Mouse (Mus musculus) MEL (cell line): Measurements from ENCODE around the gene Tlx2. TPM values are rescaled to one million over a fixed set of nuclear protein-coding genes. Genes with fewer than 3 reads are reported as not detected.

Source experiments
- DNase-seq: peaks from one replicate; pipeline ENCODE4 v3.0.0; 2011; ENCODE audit warnings: low read depth, low spot score
- H3K27ac ChIP-seq: 2 replicates; pipeline ENCODE4 v1.5.1; 2012; ENCODE audit warnings: low read depth, mild to moderate bottlenecking, control low read depth, low read length, moderate library complexity; ENCODE audit not compliant: control insufficient read depth
- H3K27me3 ChIP-seq, 2 experiments: fragments of 150-350 bp in 1 of 2; sonication (generic) in 1 of 2; 2 replicates each; pipeline ENCODE4 v1.6.1; 2012; ENCODE audit warnings: low read length in 2 of 2, mild to moderate bottlenecking in 2 of 2, improper control_type of control experiment in 1 of 2, moderate library complexity in 1 of 2; ENCODE audit not compliant: insufficient read depth in 2 of 2, control insufficient read depth in 1 of 2
- H3K36me3 ChIP-seq, 2 experiments: 2 replicates each; pipeline ENCODE4 v1.6.1; 2012 to 2014; ENCODE audit warnings: low read length in 2 of 2, improper control_type of control experiment in 1 of 2, inconsistent platforms in 1 of 2, mild to moderate bottlenecking in 1 of 2; ENCODE audit not compliant: insufficient read depth in 2 of 2, control insufficient read depth in 1 of 2
- H3K4me1 ChIP-seq, 2 experiments: fragments of 150-350 bp in 1 of 2; sonication (generic) in 1 of 2; 2 replicates each; pipeline ENCODE4 v1.6.1; 2012; ENCODE audit warnings: low read length in 2 of 2, improper control_type of control experiment in 1 of 2, mild to moderate bottlenecking in 1 of 2; ENCODE audit not compliant: insufficient read depth in 2 of 2, control insufficient read depth in 1 of 2
- H3K4me3 ChIP-seq, 2 experiments: fragments of 150-350 bp in 1 of 2; sonication (generic) in 1 of 2; 2 replicates each; pipeline ENCODE4 v1.5.1; 2012; ENCODE audit warnings: low read depth in 2 of 2, low read length in 2 of 2, mild to moderate bottlenecking in 2 of 2, moderate library complexity in 2 of 2, control low read depth in 1 of 2, improper control_type of control experiment in 1 of 2; ENCODE audit not compliant: control insufficient read depth in 1 of 2, insufficient read depth in 1 of 2
- H3K79me2 ChIP-seq: 2 replicates; pipeline ENCODE4 v1.6.1; 2012; ENCODE audit warnings: mild to moderate bottlenecking, low read length, moderate library complexity; ENCODE audit not compliant: control insufficient read depth, poor library complexity, insufficient read depth
- H3K9ac ChIP-seq: 2 replicates; pipeline ENCODE4 v1.6.1; 2012; ENCODE audit warnings: low read depth, mild to moderate bottlenecking, control low read depth, low read length, moderate library complexity; ENCODE audit not compliant: control insufficient read depth, poor library complexity, severe bottlenecking
- H3K9me3 ChIP-seq: fragments of 150-350 bp; sonication (generic); replicated peaks from 2 replicates; pipeline ENCODE4 v1.6.1; 2012; ENCODE audit warnings: mild to moderate bottlenecking, low read length, improper control_type of control experiment, moderate library complexity; ENCODE audit not compliant: insufficient read depth
- BHLHE40 ChIP-seq: IDR thresholded peaks from 2 replicates; pipeline ENCODE4 v1.6.1; 2012; ENCODE audit warnings: low read depth, mild to moderate bottlenecking, inconsistent platforms, low read length, improper control_type of control experiment, borderline replicate concordance
- GABPA ChIP-seq: IDR thresholded peaks from 2 replicates; pipeline ENCODE4 v1.6.1; 2012; ENCODE audit warnings: low read depth, mild to moderate bottlenecking, inconsistent platforms, low read length, improper control_type of control experiment, moderate library complexity
- GATA1 ChIP-seq: IDR thresholded peaks from 2 replicates; pipeline ENCODE4 v1.6.1; 2011; ENCODE audit warnings: low read depth, low read length, improper control_type of control experiment
- HCFC1 ChIP-seq: IDR thresholded peaks from 2 replicates; pipeline ENCODE4 v1.6.1; 2012; ENCODE audit warnings: low read depth, mild to moderate bottlenecking, inconsistent platforms, low read length, improper control_type of control experiment, moderate library complexity
- MAX ChIP-seq: IDR thresholded peaks from 2 replicates; pipeline ENCODE4 v1.6.1; 2011; ENCODE audit warnings: low read length, improper control_type of control experiment
- MAZ ChIP-seq: IDR thresholded peaks from 2 replicates; pipeline ENCODE4 v1.6.1; 2012; ENCODE audit warnings: low read depth, mild to moderate bottlenecking, inconsistent platforms, low read length, improper control_type of control experiment
- POLR2A ChIP-seq, 2 experiments: IDR thresholded peaks; 2 replicates each; pipeline ENCODE4 v1.6.1; 2011 to 2012; ENCODE audit warnings: low read length in 2 of 2, mild to moderate bottlenecking in 2 of 2, control low read depth in 1 of 2, improper control_type of control experiment in 1 of 2, low read depth in 1 of 2, moderate library complexity in 1 of 2; ENCODE audit not compliant: control insufficient read depth in 1 of 2, insufficient read depth in 1 of 2, poor library complexity in 1 of 2
- POLR2AphosphoS2 ChIP-seq: IDR thresholded peaks from 2 replicates; pipeline ENCODE4 v1.6.1; 2011; ENCODE audit warnings: low read length, improper control_type of control experiment
- SIN3A ChIP-seq: IDR thresholded peaks from 2 replicates; pipeline ENCODE4 v1.6.1; 2012; ENCODE audit warnings: low read length, improper control_type of control experiment, inconsistent platforms
- SMC3 ChIP-seq: IDR thresholded peaks from 2 replicates; pipeline ENCODE4 v1.6.1; 2011; ENCODE audit warnings: low read depth, low read length, improper control_type of control experiment
- TCF12 ChIP-seq: IDR thresholded peaks from 2 replicates; pipeline ENCODE4 v1.6.1; 2014; ENCODE audit warnings: low read depth, mild to moderate bottlenecking, inconsistent platforms, low read length, improper control_type of control experiment, moderate library complexity
- UBTF ChIP-seq: IDR thresholded peaks from 2 replicates; pipeline ENCODE4 v1.6.1; 2012; ENCODE audit warnings: low read depth, mild to moderate bottlenecking, inconsistent platforms, low read length, improper control_type of control experiment, moderate library complexity, borderline replicate concordance; ENCODE audit not compliant: insufficient read depth
- USF1 ChIP-seq: IDR thresholded peaks from 2 replicates; pipeline ENCODE4 v1.6.1; 2014; ENCODE audit warnings: low read depth, mild to moderate bottlenecking, inconsistent platforms, low read length, improper control_type of control experiment, moderate library complexity
- USF2 ChIP-seq, 2 experiments: IDR thresholded peaks; 2 replicates each; pipeline ENCODE4 v1.6.1; 2011 to 2012; ENCODE audit warnings: improper control_type of control experiment in 2 of 2, low read length in 2 of 2, borderline replicate concordance in 1 of 2, inconsistent platforms in 1 of 2, low read depth in 1 of 2, mild to moderate bottlenecking in 1 of 2; ENCODE audit not compliant: insufficient read depth in 1 of 2
- ZC3H11A ChIP-seq: IDR thresholded peaks from 2 replicates; pipeline ENCODE4 v1.6.1; 2012; ENCODE audit warnings: low read depth, mild to moderate bottlenecking, inconsistent platforms, low read length, improper control_type of control experiment
- ZKSCAN1 ChIP-seq: IDR thresholded peaks from 2 replicates; pipeline ENCODE4 v1.6.1; 2012; ENCODE audit warnings: low read depth, mild to moderate bottlenecking, inconsistent platforms, low read length, improper control_type of control experiment, moderate library complexity
- polyA plus RNA-seq, 2 experiments: library from polyadenylated mRNA; stranded (reverse) in 1 of 2; unstranded in 1 of 2; fragments of >175 nt in 1 of 2; fragments of >200 nt in 1 of 2; gene quantifications; 2 replicates each; pipeline versions ENCODE4 v1.2.1 to v1.2.4; 2012; ENCODE audit warnings: low replicate concordance in 2 of 2, low read depth in 1 of 2; ENCODE audit not compliant: insufficient read length in 2 of 2, insufficient read depth in 1 of 2, missing spikeins in 1 of 2
- total RNA-seq: library from RNA; depleted of rRNA; stranded (reverse); fragments of 300-350 nt; gene quantifications from 2 replicates; pipeline ENCODE4 v1.2.3, GENCODE M21; 2012

The Tlx2 gene
- total and polyA plus RNA-seq, 3 experiments = not detected

- Histone ChIP-seq H3K36me3 (peaks cover 0 to 20% of the 10 kb centered on the region in 2 experiments; a peak in 2 of 4 replicates), H3K9me3 (no peaks in the 10 kb centered on the region), H3K9ac (no peak overlapping the region), H3K79me2 (peaks cover 41% of the 10 kb centered on the region), H3K27ac (no peak overlapping the region), H3K27me3 (no peaks in the 10 kb centered on the region), H3K4me3 (no peak overlapping the region), H3K4me1 (peaks cover 0 to 22% of the 10 kb centered on the region in 2 experiments; a peak in 2 of 4 replicates)
- no peak for DNase-seq
- 0 out of 4 replicates have a peak, but pooled peaks have one; percentile 1 to 31 for TF ChIP-seq POLR2A (IDR thresholded peaks at IDR 0.05; ENCODE audit: control insufficient read depth in 1 of 2, insufficient read depth in 1 of 2, low read depth in 1 of 2, low read length in 2 of 2, poor library complexity in 1 of 2)
- TF ChIP-seq USF2 (IDR thresholded peaks at IDR 0.05; ENCODE audit: borderline replicate concordance in 1 of 2, insufficient read depth in 1 of 2, low read depth in 1 of 2, low read length in 2 of 2) = no peak
- no peak for TF ChIP-seq ZC3H11A
Measured at GRCm38 (mm10) chr6:83117616-83118015, 47.5 kb upstream of the Tlx2 start.

GRCm38 (mm10) chr6:83117165-83117438, 47.0 kb upstream of the Tlx2 start:
- no peak for TF ChIP-seq UBTF
- TF ChIP-seq, all 39 proteins: peak for 0
- no peak overlapping the region for H3K27ac ChIP-seq

GRCm38 (mm10) chr6:83116373-83117164, 46.5 kb upstream of the Tlx2 start:
- peak overlapping the region; percentile 88 for H3K9ac ChIP-seq

More at GRCm38 (mm10) chr6:83117165-83117438, 47.0 kb upstream of the Tlx2 start:
- peaks cover 36% of the 10 kb centered on the region for H3K79me2 ChIP-seq
- no peaks in the 10 kb centered on the region for H3K9me3 ChIP-seq
- peaks cover 0 to 19% of the 10 kb centered on the region in 2 experiments; a peak in 2 of 4 replicates for H3K4me1 ChIP-seq
- no peaks in the 10 kb centered on the region for H3K27me3 ChIP-seq
- no peak overlapping the region; the same call in 1 of the 2 replicates for H3K9ac ChIP-seq
- peaks cover 0 to 15% of the 10 kb centered on the region in 2 experiments; a peak in 2 of 4 replicates for H3K36me3 ChIP-seq
- DNase-seq = no peak
- no peak overlapping the region; a peak in 1 of 4 replicates for H3K4me3 ChIP-seq

More at GRCm38 (mm10) chr6:83116373-83117164, 46.5 kb upstream of the Tlx2 start:
- H3K4me3 ChIP-seq = peak overlapping the region; percentile 89 to 94
- TF ChIP-seq MAZ (no peak), POLR2AphosphoS2 (no peak), SMC3 (no peak), ZKSCAN1 (no peak), MAX (no peak), HCFC1 (no peak), TCF12 (no peak), USF1 (no peak), ZC3H11A (no peak), GATA1 (no peak), SIN3A (no peak), BHLHE40 (no peak), UBTF (no peak), GABPA (no peak)
- peaks cover 35% of the 10 kb centered on the region for H3K79me2 ChIP-seq
- peaks cover 0 to 19% of the 10 kb centered on the region in 2 experiments; a peak in 2 of 4 replicates for H3K4me1 ChIP-seq
- H3K9me3 ChIP-seq = no peaks in the 10 kb centered on the region
- H3K27ac ChIP-seq = peak overlapping the region; percentile 4
- H3K36me3 ChIP-seq = peaks cover 0 to 15% of the 10 kb centered on the region in 2 experiments; a peak in 2 of 4 replicates
- DNase-seq = no peak
- H3K27me3 ChIP-seq = no peaks in the 10 kb centered on the region
